Mouse (Mus musculus): ENCODE measurements around the gene Ms4a1.

- TF ChIP-seq POLR2A (IDR thresholded peaks at IDR 0.05; ENCODE audit: insufficient read depth, low read depth, low read length): no peak
- no peak for TF ChIP-seq EP300 (IDR thresholded peaks at IDR 0.05; ENCODE audit: insufficient read depth, low read depth, low read length)
- TF ChIP-seq CTCF (IDR thresholded peaks at IDR 0.05): no peak
These were observed 915 bp upstream of the Ms4a1 start for GRCm38 (mm10) chr19:11266956-11267355.
